Mouse (Mus musculus): ENCODE results near the gene Osbpl3.

The Osbpl3 gene

DNA sequence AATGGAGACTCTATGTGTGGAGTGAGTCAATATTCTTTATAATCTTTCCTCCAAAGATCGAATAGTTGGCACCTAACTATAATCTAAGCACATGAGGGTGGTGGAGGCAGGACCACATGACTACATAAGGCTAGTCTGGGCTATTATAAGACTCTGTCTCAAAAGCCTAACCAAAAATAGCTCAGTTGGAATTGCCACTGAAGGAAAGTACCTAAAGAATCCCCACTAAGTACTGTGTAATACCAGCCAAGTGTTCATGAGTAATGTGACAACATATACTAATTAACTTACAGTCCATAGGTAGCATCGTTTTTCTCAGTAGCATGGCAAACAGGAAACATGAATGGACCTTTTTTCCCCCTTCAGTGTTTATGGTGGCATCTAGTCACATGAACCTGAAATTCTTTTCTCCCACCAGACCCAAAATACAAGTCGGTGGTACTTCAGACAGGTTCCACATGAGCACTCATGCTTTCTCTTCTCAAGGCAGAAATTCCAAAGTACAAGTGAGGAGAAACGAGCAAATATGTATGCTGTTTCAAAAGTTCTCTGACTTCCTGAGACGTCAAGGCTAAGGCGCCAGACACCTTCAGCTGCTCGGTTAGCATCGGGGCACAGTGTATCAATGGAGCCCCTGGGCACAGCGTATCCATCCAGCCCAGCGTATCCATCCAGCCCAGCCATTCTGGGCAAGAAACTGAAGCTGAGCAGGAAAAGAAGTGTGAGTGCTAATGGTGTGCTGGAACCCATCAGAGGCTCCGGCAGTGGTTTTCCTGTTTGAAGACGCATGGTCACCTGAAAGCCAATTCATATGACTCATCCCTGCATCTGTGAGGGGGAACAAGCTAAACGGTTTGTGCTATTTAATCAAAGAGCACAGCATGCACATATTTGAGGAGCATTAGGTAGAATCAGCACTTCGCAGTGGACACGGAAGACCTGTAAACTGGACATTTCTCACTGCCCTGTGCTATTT, 120.9 kb downstream of the Osbpl3 start:
- DNase-seq (ENCODE audit: low read depth, low spot score) = no peak

DNA sequence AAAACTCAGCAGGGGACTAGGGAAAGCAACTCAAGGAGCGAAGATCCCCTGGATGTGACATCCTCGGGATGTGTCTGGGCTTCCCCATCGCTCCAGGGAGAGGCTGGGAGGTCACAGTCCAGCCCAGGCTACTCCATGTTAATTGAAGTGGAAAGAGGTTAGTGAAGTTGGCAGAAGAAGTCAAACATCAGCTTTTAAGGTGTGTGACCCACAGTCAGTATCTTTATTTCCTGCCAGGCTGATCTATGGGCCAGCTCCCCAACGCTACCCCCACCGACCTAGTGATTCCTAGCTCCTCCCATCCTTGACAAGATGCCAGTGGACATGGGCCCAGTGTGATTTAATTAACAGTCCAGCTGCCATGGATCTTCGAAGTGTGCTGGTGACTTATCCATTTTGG, 122.7 kb downstream of the Osbpl3 start:
- no peak for DNase-seq (ENCODE audit: low read depth, low spot score)

DNA sequence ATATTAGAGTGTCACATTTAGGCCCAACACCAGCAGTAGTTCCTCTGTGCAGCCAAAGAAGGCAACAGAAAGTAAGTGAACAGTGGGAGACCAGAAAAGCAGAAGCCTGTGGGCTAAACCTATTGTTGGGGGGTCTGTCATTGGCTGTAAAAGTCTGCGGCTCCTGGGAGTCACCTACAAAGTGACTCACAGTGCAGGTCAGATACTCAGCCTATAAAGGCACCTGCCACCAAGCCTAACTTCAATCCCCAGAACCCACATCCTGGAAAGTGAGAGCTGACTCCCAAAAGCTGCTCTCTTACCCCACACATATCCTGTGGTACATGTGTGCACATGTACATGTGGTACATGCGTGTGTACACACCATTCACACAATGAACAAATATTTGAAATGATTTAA, 124.5 kb downstream of the Osbpl3 start:
- DNase-seq (ENCODE audit: low read depth, low spot score) = no peak

DNA sequence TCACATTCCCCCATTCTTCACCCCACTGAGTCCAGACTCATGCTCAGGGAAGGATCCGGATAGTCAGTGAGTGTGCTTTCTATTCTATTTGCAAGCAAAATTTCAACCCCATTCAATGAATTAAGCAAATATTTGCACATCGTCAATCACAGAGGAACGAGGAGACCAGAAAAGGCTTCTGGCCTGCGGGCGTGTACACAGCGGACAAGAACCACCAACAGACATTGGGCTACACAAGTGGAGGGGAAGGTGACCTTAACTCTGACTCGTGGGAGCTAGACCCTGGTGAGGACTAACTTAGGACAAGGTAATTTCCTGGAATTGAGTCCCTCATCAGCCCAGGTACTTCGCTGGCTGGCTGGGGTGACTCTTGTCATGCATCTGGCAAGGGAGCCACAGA, 126.6 kb downstream of the Osbpl3 start:
- no peak for DNase-seq (ENCODE audit: low read depth, low spot score)

DNA sequence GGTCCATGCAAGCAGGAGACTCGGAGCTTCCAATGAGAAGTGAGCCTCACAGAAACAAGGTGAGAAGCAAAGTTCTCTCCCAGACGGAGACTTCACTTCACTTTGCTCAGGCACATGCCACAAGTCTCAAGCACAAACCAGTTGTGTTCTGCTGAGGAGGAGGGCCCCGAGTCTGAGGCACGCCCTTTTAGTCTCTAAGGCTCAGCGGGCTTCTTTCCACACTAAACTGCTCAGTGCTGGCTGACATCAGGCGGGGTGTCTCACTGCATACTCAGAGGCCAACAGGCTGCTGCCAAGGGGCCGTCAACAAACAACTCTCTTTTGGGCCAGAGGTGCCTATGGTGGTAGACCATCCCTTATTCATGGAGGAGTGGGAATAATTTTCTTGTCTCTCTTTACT, 127.1 kb downstream of the Osbpl3 start:
- DNase-seq (ENCODE audit: low read depth, low spot score) = no peak

DNA sequence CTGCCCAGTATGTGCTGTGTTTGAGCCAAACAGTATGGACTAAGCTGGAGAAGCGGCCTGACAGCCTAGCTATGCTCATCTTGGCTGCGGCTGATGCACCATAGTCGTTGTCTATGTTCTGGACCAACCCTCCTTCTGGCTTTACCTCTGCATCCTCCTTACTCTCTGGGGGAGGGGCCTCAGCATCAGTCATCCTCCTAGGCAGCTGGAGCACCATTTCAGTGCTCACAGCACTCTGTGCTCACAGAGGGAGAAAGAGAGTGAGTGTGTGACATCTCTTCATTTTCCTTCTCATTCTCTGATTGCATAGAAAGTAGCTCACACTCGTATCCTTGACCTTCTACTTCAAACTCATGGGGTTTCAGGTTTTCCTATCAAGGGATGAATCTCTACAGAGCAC, 129.8 kb downstream of the Osbpl3 start:
- no peak for DNase-seq (ENCODE audit: low read depth, low spot score)

DNA sequence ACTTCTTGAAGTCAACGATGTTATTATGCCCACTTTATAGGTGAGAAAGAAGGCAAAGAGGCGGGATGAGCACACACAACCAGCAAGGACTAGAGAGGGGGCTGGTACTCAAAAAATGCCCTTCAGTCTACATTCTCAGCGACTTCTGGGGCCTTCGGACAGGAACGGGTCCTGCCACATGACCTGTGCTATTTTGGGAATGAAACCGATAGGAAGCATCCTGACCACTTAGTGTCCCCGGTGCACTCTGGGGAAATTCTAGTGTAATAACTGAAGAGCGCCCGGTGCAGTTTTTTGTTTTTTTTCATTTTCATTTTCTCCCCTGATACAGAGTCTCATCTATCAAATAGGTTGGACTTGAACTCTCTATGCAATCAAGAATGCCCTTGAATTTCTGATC, 130.5 kb downstream of the Osbpl3 start:
- DNase-seq (ENCODE audit: low read depth, low spot score) = no peak

DNA sequence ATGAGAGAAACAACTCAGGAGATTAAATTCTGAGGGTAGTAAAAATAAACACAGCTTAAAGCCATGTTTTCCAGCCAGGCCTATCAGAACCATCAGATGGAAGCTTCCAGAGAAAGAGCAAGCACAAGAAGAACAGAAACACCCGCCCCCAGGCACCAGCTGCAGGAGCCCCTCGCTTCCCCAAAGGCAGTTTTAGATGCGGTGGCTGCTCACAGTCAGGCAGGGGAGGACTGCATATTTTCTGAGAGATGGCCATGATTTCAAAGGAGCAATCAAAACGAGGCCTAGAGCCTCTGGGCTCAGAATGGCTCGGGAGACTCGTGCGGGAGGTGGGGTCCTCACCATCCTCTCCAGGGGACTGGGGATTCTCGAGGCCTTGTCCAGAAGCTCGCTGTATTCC, 133.4 kb downstream of the Osbpl3 start:
- DNase-seq (ENCODE audit: low read depth, low spot score) = no peak

DNA sequence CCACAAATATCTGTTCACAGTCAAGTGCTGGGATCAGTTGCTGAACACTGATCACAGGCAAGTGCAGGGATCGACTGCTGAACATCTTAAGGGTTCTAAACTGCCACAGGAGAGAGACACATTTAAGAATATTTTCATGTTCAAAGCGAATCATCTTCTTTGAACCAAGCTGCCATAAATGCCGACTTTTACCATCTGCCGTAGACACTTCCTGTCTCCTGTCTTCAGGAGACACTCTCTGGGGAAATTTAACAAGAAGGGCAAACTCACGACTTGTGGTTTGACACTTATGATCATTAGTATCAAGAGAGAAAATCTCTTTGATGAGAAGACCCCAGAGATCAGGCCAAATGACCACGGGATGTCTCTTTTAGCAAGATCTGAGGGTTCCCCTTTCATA, 134.3 kb downstream of the Osbpl3 start:
- no peak for DNase-seq (ENCODE audit: low read depth, low spot score)

DNA sequence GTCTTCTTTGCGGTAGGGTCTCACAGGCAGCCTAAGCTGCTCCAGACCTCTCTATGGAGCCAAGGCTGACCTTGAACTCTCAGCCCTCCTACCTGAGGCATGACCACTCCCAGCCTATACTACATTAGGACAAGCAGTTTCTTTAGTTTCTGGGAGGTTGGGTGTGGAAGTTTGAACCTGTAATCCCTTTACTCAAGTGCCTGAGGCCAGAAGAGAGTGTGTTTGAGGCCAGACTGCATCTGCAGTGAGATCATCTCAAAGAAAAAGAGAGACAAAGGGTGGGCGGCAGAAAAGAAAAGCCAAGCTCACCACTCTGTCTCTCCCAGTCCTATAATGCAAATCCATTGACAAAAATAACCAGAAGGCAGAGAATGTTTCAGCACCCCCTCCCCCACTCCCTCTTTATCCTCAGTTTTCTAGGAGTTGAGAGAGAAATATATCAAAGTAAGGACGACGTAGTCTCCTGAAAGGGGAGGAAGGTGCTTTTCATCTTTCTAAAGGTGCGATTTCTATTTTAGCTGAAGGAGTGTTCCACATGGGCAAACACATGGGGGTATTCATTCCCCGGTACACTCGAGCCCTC, 137.3 kb downstream of the Osbpl3 start:
- DNase-seq (ENCODE audit: low read depth, low spot score) = no peak

DNA sequence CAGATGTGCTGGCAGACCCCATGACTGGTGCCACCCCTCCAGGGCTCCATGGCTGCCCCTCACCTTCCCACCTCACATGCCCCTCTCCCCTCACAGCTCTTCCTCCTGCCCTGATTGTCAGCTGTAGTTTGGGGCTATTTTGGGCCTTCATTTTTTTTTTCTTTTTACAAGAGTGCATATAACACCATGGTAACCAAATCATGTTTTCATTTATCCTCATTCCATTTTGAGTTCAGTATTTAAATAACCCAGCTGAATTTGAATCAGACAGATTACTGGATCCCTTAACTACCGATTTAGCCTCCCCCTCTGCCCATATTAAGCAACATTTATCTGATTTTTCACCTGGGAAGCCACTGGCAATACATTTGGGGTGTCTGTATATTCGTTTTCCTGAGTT, 137.9 kb downstream of the Osbpl3 start:
- no peak for DNase-seq (ENCODE audit: low read depth, low spot score)

DNA sequence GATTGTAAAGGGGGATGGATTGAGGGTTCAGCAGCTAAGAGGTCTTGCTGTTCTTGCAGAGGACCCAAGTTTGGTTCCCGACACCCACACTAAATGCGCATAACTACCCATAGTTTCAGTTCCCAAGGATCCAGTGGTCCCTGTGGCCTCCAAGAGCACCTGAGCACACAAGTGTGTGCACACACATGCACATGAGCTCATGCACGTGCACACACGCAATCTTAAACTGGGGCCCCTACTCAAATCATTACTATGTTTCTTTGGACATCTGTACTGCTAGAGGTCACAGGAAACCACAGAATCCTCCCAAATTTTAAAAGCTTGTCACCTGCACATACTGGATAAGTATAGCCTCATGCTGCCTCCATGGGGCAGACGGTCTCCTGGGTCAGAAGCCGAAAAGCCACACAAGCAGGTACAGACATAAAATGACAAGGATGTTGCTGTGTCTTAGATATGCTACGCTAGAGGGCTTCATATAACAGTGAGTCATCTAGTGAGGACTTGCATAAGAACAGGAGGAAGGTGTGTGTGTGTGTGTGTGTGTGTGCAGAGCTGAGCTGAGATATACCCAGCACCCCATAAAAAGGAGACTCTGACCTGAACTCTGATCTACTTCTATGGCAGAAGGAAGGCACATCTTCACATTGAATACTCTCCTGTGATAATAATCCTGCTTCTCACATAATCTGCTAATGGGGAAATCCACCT, 139.1 kb downstream of the Osbpl3 start:
- no peak for DNase-seq (ENCODE audit: low read depth, low spot score)

DNA sequence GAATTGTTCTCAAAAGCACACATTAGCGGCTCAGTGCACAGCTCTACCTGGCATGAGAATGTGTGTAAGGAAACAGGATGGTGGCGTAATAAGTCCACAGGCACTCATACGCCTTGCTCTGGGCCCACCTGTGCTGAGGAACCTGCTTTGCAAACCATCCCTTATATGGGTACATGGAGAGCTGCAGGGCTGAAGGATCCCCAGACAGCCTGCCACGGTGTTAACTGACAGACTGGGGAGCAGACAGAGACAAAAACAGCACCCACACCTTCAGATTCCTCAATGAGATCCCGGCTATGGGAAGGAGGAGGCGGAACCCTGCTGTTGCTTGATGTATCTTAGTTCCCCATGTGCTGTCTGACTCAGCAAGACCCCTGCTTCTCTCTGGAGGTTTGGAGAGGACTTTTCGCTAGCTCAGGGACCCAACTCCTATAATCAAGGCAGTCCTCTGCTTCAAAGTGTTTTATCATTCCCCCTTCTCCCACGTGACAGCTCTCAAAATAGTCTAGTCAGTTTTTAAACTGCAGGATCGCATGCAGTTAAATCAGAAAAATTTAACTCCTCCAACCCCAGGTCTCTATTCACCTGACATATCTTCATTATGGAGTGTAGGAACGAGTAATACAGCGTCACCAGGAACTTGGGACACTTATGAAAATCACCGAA, 141.5 kb downstream of the Osbpl3 start:
- no peak for DNase-seq (ENCODE audit: low read depth, low spot score)

DNA sequence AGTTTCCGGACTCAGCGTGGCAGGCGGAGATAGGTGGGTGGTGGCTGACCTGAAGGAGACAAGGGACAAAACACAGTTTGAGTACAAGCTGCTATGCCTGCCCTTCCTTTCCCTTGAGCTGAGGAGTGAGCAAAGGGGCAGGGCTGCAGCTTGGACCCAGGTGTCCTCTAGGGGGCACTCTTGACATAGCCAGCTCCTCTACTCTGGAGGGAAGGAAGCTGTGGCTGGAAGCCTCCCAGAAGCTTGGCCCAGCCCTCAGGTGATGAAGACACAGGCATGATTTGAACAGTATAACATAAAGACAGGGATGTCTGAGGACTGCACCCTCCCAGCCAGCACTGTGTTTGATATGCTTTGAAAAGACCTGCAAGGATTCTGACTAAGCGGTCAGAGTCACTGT, 143.4 kb downstream of the Osbpl3 start:
- DNase-seq (ENCODE audit: low read depth, low spot score) = peak; percentile 58

DNA sequence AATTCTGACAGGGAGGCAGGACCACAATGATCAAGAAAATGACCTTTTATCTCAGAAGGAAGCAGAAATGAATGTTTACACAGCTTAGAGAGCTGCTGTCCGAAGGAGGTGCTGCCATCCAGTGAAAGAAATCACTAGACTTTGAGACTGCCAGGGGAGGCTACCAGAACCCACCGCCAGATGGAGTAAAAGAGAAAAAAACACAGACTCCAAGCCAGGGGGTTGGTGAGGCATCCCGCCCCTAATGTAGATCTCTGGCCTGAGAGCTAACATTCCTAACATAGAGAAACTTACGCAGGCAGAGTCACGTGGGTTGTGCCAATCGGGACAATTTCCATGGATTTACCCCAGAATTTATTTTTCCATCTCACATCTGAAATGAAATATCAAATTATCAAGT, 147.0 kb downstream of the Osbpl3 start:
- DNase-seq (ENCODE audit: low read depth, low spot score) = peak; percentile 22

DNA sequence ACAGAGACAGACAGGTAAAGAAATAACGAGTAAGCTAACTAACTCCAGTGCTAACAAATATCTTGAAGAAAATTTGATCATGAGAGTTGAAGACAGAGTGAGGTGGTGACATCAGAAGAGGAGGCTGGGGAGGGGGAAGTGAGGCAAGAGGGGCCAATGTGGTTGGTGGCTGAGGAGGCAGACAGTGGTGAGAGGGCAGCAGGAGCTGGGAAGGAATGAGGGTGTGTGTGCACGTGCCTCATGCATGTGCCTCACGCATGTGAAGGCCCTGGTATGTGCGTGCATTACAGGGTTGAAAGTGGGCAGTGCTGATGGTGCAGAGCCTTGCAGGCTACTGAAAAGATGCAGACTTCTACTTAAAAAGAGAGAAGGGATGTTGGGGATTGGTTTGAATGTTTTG, 149.4 kb downstream of the Osbpl3 start:
- no peak for DNase-seq (ENCODE audit: low read depth, low spot score)

DNA sequence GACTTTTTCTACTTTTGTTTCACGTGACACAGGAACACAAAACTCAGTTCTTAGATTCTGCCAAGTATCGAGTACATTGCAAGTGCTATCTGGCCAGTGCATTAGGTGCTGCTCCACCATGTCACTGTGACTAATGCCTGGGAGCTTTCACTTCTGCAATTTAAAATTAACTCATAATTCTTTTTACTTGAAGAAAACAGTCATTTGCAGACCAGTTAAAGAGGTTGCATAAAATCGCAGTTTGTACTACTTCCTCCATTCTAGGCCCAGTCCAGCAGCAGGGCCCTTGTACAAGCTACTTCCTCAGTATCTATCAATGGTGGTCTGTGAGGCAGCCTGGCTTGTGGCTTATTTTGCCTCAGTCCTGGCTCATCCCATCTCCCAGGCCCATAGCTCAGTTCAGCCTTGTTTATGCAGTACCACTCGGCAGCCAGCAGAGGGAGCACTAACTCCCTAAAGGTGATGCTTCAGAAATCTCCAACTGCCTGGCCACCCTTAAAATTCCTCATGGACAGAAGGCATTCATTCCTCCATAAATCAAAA, 151.0 kb downstream of the Osbpl3 start:
- peak; percentile 72 for DNase-seq (ENCODE audit: low read depth, low spot score)

DNA sequence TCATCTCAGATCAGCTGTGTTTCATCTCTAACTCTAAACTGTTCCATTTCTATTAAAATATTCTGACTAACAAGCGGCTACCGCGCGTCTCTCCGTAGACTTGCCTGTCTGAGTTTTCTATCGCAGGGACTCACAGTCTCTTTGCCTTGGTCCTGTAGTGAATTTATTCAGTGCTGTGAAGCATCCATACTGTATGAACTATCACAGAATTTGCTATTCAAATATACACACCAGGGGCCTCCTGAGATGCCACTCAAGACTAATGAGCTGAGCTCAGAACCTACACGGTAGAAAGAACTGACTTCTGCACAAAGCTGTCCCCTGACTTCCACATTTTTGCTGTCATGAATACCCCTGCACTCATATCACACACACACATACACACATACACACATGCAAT, 154.9 kb downstream of the Osbpl3 start:
- DNase-seq (ENCODE audit: low read depth, low spot score) = no peak

DNA sequence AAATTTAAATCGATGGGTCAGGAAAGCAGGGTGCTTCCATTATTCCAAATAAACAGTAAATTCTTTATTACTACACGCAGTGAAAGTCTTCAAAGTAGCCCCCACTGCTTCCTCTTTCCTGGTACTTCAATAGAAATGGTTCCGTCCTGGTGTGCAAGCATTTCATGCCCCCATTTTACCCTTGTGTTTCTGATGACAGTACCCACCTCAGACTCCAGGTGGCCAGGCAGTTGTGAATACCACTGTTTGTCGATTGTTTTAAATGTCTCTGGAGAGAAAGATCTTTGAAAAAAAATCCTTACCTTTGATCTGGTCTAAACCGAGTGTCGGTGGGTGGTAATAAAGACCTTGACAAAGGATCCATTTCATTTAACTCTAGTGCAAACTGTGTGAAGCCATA, 155.4 kb downstream of the Osbpl3 start:
- no peak for DNase-seq (ENCODE audit: low read depth, low spot score)

DNA sequence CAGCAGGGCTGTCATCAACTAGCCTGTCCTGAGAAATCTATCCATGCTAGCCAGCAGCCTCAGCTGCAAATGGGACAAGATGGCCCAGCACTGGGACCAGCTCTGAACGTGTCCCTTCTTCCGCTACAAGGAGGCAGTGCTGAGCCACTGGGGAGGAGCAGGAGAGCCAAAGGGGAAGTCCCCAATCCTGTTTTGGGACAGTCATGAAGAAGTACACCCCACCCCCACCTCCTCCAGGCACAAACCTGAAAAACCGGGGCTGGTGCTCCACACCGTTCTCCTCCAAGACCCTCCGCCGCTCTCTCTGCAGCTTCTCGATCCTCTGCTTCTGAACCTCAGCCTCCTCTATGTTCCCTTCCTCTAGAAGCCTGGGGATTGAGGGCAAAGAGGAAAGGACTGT, 156.9 kb downstream of the Osbpl3 start:
- no peak for DNase-seq (ENCODE audit: low read depth, low spot score)

DNA sequence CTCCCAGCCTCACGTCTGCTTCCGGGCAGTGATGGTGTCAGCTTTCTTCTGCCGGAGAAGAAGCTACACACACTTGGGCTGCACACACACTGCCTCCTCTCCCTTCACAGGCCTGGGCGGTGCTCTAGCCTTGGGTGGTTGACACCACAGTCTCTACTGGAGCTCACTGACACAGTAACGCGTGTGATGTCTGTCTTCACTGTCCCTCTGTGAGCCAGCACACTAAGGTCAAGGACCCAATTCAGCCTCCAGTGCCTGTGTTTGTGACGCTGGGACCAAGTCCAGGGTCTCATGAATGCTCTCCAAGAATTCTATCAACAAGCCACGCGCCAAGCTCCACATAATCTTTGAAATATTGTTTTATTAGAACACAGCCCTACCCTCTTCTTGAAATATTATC, 158.3 kb downstream of the Osbpl3 start:
- no peak for DNase-seq (ENCODE audit: low read depth, low spot score)

DNA sequence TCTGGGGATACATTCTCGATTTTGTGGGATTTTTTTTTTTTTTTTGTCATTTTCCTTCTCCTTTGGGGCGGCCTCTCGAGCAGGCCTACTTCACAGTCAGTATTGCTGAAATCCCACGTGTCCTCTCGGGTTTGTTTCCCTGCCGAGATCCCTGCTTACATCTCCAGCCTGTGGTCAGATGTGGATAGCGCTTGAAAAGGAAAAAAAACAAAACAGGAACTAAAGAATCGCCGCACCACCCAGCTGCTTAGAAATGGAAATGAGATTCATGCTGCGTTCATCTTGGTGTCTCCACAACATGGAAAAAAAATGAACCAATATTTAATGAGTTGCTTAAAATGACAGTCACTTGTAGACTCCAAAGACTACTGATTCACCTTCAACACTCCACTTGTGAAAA, 160.9 kb downstream of the Osbpl3 start:
- DNase-seq (ENCODE audit: low read depth, low spot score) = no peak

Data from embryo, embryonic 11.5 days (tissue).